Mouse (Mus musculus): Measurements from ENCODE around the gene Rrp1b.
A peak's percentile ranks its signal among the peaks of the same experiment; 100 is the strongest.

DNA sequence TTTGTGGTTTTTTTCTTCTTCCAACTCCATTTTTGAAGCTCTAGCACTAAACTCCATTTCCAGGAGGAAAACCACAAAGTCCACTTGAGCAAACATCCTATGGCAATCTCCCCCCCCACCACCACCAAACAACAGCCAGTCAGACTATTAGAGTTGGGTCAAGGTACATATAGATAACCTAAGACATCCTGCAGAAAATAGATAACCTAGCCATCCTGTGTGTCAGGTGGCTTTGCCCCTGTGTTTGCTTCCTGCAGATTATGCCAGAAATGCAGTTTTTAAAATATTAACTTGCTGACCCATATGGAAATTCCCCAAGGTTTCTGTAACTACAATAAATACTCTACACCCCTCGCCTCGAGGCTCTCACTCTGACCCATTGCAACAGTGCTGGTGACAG, 40.1 kb upstream of the Rrp1b start:
- TF ChIP-seq EP300 (IDR thresholded peaks at IDR 0.05; ENCODE audit: low read depth) (peak; percentile 71), CTCF (IDR thresholded peaks at IDR 0.05; ENCODE audit: low read depth) (no peak)
